ENCODE assay signal across 9 mouse cellular contexts in genomic region chr11:52517330-52517729, GRCm38 (mm10).
DNase-seq lines count a peak whose midpoint lies in the region; ATAC-seq and TF ChIP-seq lines count a peak whose summit lies in the region.
"Had no signal": no experiment of that assay in that cellular context is flagged by ENCODE, and none has a peak within 500 bp of the region (broad histone marks: within the 10 kb centered on the region; RNA-seq: fewer than 3 reads in every experiment).

No protein-coding gene starts in this region.

- H3K4me3 ChIP-seq in left cerebral cortex, adult 2 months = no peak overlapping the region
- H3K4me3 ChIP-seq: hindbrain, embryonic 15.5 days had no signal

- peak; percentile 43 for TF ChIP-seq CTCF in left cerebral cortex, adult 2 months (IDR thresholded peaks at IDR 0.05)

- no peak for ATAC-seq in CD4-positive, CD25-positive, alpha-beta regulatory T cell, adult 4 months

- intact Hi-C loops in left cerebral cortex, adult 2 months (cut with DNase I) = no loop called here
- intact Hi-C loops in left cerebral cortex, postnatal 10 days (cut with DNase I) = loop anchor here (10.0 kb wide), 1 partner anchor 737 kb away; no protein-coding TSS in a partner anchor

- peak; percentile 24 for DNase-seq in CD4-positive, CD25-positive, alpha-beta regulatory T cell, adult 2 months (ENCODE audit: low read depth, low spot score)
- no peak for DNase-seq in left cerebral cortex, adult 2 months (ENCODE audit: extremely low spot score in 1 of 2, low spot score in 2 of 2)
- no peak for DNase-seq in left cerebral cortex, postnatal 10 days (ENCODE audit: extremely low spot score in 1 of 2, low spot score in 2 of 2)
- peak; percentile 71 for DNase-seq in R1 (ENCODE audit: low read depth, low spot score)
- peak; percentile 30 for DNase-seq in mesoderm, embryonic 11.5 days (ENCODE audit: low read depth, low spot score)
- DNase-seq in left cerebral cortex, adult 8-10 months (ENCODE audit: low spot score in 2 of 2) = no peak
- no peak for DNase-seq in spleen, adult 18-20 months

- no peak overlapping the region for H3K27ac ChIP-seq in left cerebral cortex, adult 2 months
- H3K27ac ChIP-seq: hindbrain, embryonic 15.5 days had no signal

Comparison
In these comparisons a context has a peak if more than half of its experiments do, and no peak if none do; other contexts are left out.
1. DNase-seq: peak in CD4-positive, CD25-positive, alpha-beta regulatory T cell, adult 2 months (single experiment), R1 (single experiment) and mesoderm, embryonic 11.5 days (single experiment); none in left cerebral cortex, adult 2 months (0 of 2), left cerebral cortex, postnatal 10 days (0 of 2), left cerebral cortex, adult 8-10 months (0 of 2) and spleen, adult 18-20 months (0 of 2).